Mouse (Mus musculus): ENCODE data around the gene Spc24.
"Not testable (repeated sequence)": the region's sequence is repeated elsewhere in the genome, so short reads cannot be mapped to it uniquely, and the experiment has no call there.

Gene Spc24

GRCm38 (mm10) chr9:21760155-21761088 lies at the start of gene Spc24:
Gene Spc24 (minus strand): TSS chr9:21760303.
- DNase-seq = peak; percentile 95

GRCm38 (mm10) chr9:21808561-21808960 lies 48.5 kb upstream of the Spc24 start:
- no peak for DNase-seq

GRCm38 (mm10) chr9:21806976-21807375 lies 46.9 kb upstream of the Spc24 start:
- no peak for DNase-seq

GRCm38 (mm10) chr9:21806363-21806762 lies 46.3 kb upstream of the Spc24 start:
- no peak for DNase-seq

- peak; percentile 65 to 71 for DNase-seq
Measured at GRCm38 (mm10) chr9:21803986-21804644, 44.0 kb upstream of the Spc24 start.

GRCm38 (mm10) chr9:21801591-21801990 lies 41.5 kb upstream of the Spc24 start:
- DNase-seq = no peak

GRCm38 (mm10) chr9:21801121-21801520 lies 41.0 kb upstream of the Spc24 start:
- no peak for DNase-seq

- no peak for DNase-seq
Measured at GRCm38 (mm10) chr9:21799010-21799350, 38.9 kb upstream of the Spc24 start.

DNA sequence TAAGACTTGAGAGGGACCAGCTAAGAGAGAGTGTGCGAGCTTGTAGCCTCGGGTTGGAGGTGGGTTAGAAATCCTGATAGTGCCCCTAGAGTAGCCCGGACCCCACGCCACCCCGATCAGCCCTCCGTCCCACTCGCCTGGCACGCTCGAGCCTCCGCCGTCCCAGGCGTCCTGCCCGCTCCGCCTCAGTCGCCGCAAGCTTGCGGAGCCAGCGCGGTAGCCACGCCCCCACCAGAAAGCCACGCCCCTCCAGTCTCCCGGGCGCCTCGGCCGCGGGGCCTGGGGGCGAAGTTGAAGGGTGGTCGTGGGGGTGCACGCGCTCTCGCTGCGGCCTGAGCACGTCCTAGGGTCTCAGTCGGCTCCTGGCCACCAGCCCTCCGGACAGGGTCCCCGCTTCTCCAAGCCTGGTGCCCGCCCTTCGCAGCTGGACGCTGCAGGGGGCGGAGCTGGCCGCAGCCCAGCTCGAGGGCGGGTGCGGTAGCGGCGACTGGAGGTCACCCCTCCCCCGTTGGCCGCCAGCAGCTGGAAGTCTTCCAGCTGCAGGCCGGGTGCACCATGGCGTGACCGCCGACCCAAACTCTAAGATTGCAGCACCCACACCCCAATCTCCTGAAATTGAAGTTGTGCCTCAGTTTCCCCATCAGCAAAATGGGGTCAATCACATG lies 38.4 kb upstream of the Spc24 start, which contains the start of gene Kank2:
Gene Kank2 (minus strand): TSS at position 400 of the 665 bp plus-strand sequence.
- peak; percentile 81 to 85 for DNase-seq

DNA sequence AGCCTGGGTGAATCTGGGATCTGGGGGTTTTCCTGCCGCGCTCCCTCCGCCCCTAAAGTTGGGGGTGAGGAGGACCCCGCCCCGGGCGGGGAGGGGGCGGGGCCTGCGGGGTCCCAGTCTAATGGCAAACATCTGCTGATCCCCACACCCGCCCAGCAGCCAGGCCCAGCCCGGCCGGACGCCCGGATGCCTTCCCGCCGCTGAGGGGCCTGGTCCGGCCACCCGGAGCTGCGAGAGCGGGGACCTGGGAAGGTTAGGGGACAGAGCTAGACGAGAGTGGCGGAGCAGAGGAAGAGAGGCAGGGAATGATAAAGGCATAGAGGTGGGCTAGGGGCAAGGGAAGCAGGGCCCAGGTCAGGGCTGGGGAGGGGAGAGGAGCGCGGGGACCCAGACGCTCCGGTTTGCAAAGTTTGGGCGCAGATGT lies 37.8 kb upstream of the Spc24 start:
- peak; percentile 26 to 46 for DNase-seq

DNA sequence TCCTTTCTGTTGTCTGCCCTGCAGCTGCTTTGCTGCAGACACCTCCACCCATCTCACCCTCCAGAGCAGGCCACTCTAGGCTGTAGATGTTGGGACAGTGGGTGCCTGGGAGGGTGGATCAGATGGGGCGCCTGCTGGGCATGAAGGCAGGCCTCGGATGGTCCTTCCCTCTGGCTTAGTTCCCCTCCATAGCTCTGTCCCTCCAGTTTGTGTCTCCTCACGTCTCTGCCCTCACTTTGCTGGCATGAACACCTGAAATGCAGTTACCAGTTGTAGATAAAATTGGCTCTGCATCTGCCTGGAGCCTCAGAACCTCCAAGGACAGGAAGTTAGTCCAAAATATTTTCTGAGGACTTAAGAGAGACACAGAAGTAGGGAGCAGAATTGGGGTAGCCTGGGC lies 36.8 kb upstream of the Spc24 start:
- no peak for DNase-seq

DNA sequence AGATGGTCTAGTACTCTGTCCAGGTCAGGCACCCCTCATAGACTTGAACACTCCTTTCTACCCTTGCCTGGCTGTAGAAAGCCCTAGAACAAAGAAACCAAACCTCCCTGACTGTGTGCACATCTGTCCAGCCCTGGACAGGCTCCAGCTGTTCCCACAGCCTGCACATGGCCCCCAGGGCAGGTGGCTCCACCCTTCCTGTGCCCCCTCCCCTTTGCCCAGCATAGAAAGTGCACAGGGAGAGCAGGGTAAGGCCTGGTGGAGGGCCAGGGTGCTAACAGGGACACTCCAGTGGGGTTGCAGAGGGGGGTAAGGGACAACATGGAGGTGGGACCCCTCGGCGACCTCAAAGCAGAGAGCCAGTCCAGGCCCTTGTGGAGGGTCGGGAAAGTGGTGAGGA lies 36.2 kb upstream of the Spc24 start:
- no peak for DNase-seq

- DNase-seq = no peak
Measured at GRCm38 (mm10) chr9:21795579-21795978, 35.5 kb upstream of the Spc24 start.

- no peak for DNase-seq
Measured at GRCm38 (mm10) chr9:21794925-21795324, 34.8 kb upstream of the Spc24 start.

DNA sequence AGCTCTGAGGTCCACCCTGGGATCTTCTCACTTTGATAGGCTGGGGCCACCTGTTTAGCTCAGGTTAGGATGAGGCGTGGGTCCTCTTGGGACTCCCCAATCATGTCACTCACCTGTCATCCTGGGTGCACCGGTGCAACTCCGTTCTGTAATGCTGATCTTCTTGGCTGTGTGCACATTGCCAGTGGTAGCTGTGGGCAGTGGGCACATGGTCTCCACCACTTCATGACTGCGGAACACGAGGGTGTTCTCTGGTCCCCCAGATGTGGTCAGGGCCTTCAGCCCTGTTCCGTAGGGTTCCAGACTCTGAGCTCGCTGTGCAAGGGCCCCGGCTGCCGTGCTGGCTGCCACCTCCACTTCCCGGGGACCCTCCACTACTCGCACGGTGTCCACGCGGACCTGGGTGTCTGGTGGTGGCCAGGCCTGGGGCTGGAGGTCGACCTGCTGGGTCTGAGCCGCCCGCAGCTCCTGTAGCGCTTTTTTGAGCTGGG lies 34.3 kb upstream of the Spc24 start:
- DNase-seq = no peak

DNA sequence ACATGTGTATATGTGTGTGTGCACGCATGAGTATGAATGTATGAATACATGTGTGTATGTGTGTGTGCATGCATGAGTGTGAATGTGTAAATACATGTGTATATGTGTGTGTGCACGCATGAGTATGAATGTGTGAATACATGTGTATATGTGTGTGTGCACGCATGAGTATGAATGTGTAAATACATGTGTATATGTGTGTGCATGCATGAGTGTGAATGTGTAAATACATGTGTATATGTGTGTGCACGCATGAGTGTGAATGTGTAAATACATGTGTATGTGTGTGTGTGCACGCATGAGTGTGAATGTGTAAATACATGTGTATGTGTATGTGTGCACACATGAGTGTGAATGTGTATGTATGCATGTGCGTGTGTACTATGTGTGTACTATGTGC lies 33.4 kb upstream of the Spc24 start:
- DNase-seq = not testable (repeated sequence)

- no peak for DNase-seq
Measured at GRCm38 (mm10) chr9:21792644-21793043, 32.5 kb upstream of the Spc24 start.

DNA sequence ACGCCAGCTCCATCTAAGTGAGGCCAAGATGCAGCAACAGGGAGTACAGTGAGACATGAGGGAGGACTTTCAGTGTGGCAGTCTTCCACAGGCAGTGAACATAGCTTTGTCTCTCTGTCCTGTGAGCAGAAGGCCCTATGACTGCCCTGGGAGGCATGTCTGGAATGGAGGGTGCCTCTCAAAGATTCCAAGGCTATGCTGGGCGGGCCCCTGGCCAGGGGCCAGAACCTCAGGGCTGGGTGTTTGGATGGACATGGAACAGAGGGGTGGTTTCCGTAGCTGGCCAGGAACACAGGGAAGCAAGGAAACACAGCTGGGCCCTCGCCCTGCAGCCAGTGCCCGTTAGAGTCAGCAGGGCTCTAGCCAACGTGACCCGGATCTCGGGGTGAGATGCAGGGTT lies 31.8 kb upstream of the Spc24 start:
- DNase-seq = no peak

DNA sequence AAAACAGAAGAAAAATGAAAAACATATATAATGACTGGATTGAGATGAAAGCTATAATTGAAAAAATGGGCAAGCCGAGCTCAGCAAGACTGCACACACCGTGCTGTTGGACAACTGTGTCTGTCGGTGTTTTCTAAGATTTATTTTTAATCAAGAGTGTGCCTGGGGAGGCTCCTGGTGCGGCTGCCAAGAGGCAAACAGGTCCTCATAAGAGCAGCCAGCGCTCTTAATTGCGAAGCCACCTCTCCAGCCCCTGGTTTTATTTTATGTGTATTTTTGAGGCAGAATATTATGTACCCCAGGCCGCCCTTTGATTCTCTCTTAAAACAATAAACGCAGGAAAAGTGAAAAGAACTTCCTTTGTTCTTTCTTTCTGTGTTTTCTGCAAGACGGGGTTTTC lies 28.1 kb upstream of the Spc24 start:
- no peak for DNase-seq

GRCm38 (mm10) chr9:21787654-21788053 lies 27.6 kb upstream of the Spc24 start:
- no peak for DNase-seq

- DNase-seq = peak; percentile 62 to 67
Measured at GRCm38 (mm10) chr9:21786906-21787305, 26.8 kb upstream of the Spc24 start.

- not testable (repeated sequence) for DNase-seq
Measured at GRCm38 (mm10) chr9:21786309-21786708, 26.2 kb upstream of the Spc24 start.
